Mouse (Mus musculus) cerebellum, adult 2 months (tissue): ENCODE data around the gene Chst8. TPM values are rescaled to one million over a fixed set of nuclear protein-coding genes. Genes with fewer than 3 reads are reported as not detected.
A peak's percentile ranks its signal among the peaks of the same experiment; 100 is the strongest.

Source experiments
- DNase-seq, 2 experiments: peaks; one replicate each; pipeline ENCODE4 v3.0.0; 2021
- H3K27ac ChIP-seq: fragments of 200-500 bp; 2 replicates; pipeline ENCODE4 v1.5.1; 2012; ENCODE audit warnings: low read length, control low read depth, inconsistent platforms; ENCODE audit not compliant: insufficient read depth
- H3K27me3 ChIP-seq: fragments of 200-500 bp; 2 replicates; pipeline ENCODE4 v1.6.1; 2012; ENCODE audit warnings: inconsistent platforms, mild to moderate bottlenecking, low read length, moderate library complexity; ENCODE audit not compliant: control insufficient read depth, insufficient read depth
- H3K4me1 ChIP-seq: fragments of 200-500 bp; 2 replicates; pipeline ENCODE4 v1.6.1; 2011; ENCODE audit warnings: low read length; ENCODE audit not compliant: control insufficient read depth, insufficient read depth
- H3K4me3 ChIP-seq: fragments of 200-500 bp; replicated peaks from 2 replicates; pipeline ENCODE3; 2011; ENCODE audit warnings: mild to moderate bottlenecking, low read depth, low read length, control low read depth; ENCODE audit not compliant: insufficient read depth
- CTCF ChIP-seq: fragments of 200-500 bp; IDR thresholded peaks from 2 replicates; pipeline ENCODE4 v1.5.1; 2011; ENCODE audit warnings: low read depth, mild to moderate bottlenecking, control low read depth, low read length, moderate library complexity, borderline replicate concordance; ENCODE audit not compliant: insufficient read depth
- POLR2A ChIP-seq: fragments of 200-500 bp; IDR thresholded peaks from 2 replicates; pipeline ENCODE4 v1.6.1; 2011; ENCODE audit warnings: low read length, control low read depth, borderline replicate concordance; ENCODE audit not compliant: insufficient read depth
- WGBS: fragments of 180-500 bp; shearing (Covaris S2); methylation state at CpG from one replicate; pipeline ENCODE4 v1.1.7; 2018; 5-methylcytosine and 5-hydroxymethylcytosine counted together
- polyA plus RNA-seq: library from polyadenylated mRNA; depleted of rRNA; stranded (reverse); fragments of >200 nt; gene quantifications from 2 replicates; pipeline ENCODE4 v1.2.3, GENCODE M21; 2012

Chst8 gene
- polyA plus RNA-seq, 1 experiment: 30.1 TPM

DNA sequence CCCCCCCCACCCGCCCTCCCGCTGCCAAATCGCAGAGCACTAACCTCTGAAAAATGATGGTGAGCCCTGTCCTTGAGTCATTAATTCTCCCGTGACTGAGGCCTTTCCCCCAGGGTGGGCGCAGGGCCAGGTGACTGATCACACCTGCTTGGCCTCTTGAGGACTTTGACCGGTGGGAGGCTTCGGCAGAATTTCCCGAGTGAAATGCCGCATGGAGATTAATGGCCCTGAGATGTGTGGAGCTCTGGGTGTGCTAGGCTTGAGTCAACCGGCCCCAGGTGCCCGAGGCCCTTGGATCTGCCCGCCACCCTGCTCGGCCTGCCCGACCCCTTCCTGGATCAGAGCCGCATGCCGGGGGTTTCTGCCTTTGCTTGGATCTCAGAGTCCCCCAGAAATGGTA lies 144.6 kb downstream of the Chst8 start:
- 80% methylated on average over 16 of the region's 16 CpGs for WGBS
- Histone ChIP-seq H3K27ac (no peak overlapping the region), H3K4me1 (no peaks in the 10 kb centered on the region), H3K4me3 (no peak overlapping the region), H3K27me3 (no peaks in the 10 kb centered on the region)
- TF ChIP-seq CTCF (no peak), POLR2A (no peak)
- DNase-seq: no peak

DNA sequence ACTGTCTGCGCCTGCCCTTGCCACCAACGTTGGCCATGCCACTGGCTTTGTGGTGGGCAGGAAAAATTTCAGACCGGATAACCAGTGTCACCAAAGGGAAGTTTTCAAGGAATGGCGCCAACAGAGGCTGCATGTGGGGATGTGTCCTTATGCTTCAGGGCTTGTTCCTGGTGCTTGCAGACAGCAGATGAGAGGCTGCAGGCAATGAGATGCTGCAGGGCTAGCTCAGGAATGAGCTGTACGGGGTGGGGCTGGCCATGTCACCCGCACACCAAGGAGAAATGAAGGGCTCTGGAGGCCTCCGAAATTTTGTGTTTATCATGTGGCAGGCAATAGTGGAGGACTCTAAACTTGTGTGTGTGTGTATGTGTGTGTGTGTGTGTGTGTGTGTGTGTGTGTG lies 149.4 kb downstream of the Chst8 start:
- Histone ChIP-seq H3K27ac (no peak overlapping the region), H3K27me3 (no peaks in the 10 kb centered on the region), H3K4me3 (no peak overlapping the region), H3K4me1 (no peaks in the 10 kb centered on the region)
- WGBS: 48% methylated on average over 7 of the region's 7 CpGs
- TF ChIP-seq POLR2A (no peak), CTCF (no peak)
- no peak for DNase-seq

DNA sequence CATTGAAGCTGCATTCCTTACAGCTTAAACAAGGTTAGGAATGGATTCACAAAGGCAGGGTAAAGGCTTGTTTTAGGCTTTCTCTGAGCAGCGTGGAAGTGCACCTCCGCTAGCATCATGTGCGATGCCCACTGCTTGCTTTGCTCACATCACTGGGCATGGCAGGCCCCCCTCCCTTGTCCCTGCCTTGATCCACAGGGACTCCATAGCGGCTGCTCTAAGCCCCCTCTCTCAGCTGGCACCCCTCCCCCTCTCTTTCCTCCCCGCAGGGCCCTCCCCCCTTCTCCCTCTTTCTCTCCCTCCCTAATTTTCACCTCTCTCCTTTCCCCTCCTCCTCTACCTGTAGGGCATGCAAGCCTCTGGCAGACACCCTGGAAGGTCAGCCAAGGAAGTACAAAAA lies 150.3 kb downstream of the Chst8 start:
- no peak overlapping the region for H3K4me3 ChIP-seq
- H3K4me1 ChIP-seq: no peaks in the 10 kb centered on the region
- no peak for DNase-seq
- TF ChIP-seq POLR2A: no peak
- TF ChIP-seq CTCF: no peak
- WGBS: 42% methylated on average over 5 of the region's 5 CpGs
- H3K27me3 ChIP-seq: no peaks in the 10 kb centered on the region
- H3K27ac ChIP-seq: no peak overlapping the region

DNA sequence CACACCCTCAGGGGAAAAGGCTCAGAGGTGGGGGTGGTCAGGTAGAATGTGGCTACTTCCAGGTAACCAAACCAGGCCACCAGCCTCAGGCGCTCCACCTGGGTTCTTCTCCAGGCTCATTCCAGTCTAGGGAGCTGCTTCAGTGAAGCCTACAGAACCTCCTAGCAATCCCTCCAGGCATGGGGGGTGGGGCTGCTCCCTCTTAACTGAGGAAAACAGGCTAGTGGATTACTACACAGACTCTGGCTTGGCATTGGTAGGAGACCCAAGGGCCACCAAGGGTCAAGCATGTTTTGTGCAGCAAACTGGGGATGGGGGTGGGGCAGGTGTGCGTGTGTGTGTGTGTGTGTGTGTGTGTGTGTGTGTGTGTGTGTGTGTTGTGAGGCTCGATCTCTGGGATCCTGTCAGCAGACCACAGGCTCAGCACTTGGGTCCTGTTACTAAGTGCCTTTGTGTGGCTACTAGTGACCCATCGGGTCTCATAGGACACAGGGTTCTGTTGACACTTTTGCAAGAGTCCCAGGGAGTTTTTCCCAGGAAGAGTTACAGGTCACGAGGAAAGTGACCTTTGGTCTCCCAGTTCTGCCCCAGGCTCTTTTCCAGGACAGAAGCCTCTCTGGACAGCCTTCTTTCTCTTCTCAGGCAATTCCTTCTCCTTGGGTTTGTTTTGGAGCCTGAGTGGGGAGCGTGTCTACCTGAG lies 153.0 kb downstream of the Chst8 start:
- H3K4me1 ChIP-seq: no peaks in the 10 kb centered on the region
- no peak overlapping the region for H3K27ac ChIP-seq
- TF ChIP-seq CTCF (no peak), POLR2A (no peak)
- DNase-seq: no peak
- H3K27me3 ChIP-seq: no peaks in the 10 kb centered on the region
- H3K4me3 ChIP-seq: no peak overlapping the region
- 76% methylated on average over 6 of the region's 6 CpGs for WGBS

DNA sequence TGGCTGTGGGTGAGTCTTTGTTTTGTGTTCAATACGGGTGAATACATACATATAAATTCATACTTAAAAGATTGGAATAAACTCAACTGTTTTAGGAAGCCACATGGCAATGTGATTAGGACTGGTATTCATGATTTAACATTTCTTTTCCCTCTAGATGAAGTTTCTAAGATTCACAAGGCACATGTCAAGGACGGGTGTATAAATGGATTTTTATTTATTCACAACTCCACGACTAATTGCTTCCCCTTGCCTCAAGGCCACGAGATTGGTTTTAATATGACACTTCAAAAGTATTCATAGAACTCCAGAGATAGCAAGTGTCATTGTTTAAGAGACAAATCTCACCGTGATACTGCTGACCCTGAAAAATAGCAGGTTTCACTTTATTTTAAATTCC lies 155.9 kb downstream of the Chst8 start, which contains the start of gene Kctd15:
Gene Kctd15, minus strand, starts transcription at position 101 of the 400 bp plus-strand sequence.
- H3K4me3 ChIP-seq: peak within 1 kb of the TSS; percentile 93
- H3K27ac ChIP-seq: no peak within 1 kb of the TSS
- no peaks in the 10 kb centered on the region for H3K4me1 ChIP-seq
- H3K27me3 ChIP-seq: no peaks in the 10 kb centered on the region
- DNase-seq: no peak
- 79% methylated on average over 5 of the region's 5 CpGs for WGBS
- TF ChIP-seq POLR2A (no peak), CTCF (no peak)

DNA sequence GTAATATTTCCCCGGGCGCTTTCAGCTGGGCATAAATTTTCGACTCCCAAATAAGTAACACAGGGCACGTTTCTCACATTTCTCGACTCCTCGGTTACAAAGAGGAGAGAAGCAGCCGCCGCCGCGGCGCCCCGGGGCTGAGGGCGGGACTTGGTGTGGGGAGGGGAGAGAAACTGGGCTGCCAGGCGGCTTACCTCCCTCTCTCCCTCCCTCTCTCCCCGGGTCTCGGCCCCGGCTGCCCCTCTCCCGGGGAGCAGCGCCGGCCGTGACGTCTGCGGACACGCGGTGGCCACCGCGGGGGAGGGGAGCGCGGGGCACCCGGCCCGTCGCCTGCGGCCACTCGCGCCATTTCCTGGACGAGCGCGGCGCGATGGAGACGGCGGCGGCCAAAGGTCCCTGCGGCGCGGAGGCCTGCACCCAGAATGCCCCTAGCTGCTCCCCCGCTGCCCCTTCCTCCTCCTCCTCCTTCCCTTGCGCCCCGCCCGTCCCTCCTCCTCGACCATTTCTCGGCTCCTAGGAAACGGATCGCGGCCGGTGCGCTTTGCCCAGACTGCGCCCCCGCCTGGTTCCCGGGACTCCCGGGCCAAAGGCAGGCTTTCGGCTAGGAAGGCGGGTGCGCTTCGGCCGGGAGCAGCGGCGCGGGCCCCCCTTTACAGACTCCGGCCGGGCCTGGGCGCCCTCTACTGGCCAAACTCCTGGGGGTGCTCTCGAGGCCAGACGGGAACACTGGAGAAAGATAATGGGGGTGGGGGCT lies 157.2 kb downstream of the Chst8 start:
- peak; percentile 93 to 94 for DNase-seq
- no peaks in the 10 kb centered on the region for H3K27me3 ChIP-seq

DNA sequence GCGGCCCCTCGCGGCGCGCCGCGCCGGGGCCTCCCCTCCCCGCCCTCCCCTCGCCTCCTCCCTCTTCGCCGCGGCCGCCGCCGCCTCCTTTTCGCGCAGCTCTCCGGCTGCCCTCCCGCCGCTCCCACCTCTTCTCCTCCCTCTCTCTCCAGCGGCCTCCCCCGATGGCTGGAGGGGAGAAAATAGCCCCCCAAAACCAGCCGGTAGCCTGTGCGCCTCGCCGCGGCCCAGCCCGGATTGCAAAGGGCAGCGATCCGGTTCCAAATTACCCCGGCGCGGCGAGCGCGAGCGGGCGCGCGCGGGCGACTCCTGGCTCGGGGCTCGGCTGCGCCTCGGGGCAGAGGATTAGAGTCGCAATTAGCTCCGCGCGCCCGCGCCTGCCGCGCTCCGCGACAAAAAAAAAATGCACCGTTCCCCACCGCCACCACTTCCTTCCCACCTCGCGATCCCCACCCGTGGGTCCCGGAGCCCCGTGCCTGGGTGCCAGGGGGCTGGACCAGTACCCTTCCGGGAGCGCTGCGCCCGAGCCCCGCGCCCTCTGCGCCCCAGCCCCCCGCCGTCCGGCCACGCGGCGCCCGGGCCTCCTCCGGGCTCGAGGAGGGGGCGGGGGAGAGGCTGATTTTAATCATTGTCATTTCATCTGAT lies 157.9 kb downstream of the Chst8 start:
- H3K4me3 ChIP-seq: peak overlapping the region; percentile 93
- peak; percentile 74 to 81 for DNase-seq
- no peak for TF ChIP-seq CTCF
- TF ChIP-seq POLR2A: no peak
- H3K4me1 ChIP-seq: no peaks in the 10 kb centered on the region
- no peaks in the 10 kb centered on the region for H3K27me3 ChIP-seq
- peak overlapping the region; percentile 87 for H3K27ac ChIP-seq
- WGBS: under 1% methylated on average over 63 of the region's 81 CpGs

More for the DNA sequence above, 157.2 kb downstream of the Chst8 start:
- Histone ChIP-seq H3K4me1 (no peaks in the 10 kb centered on the region), H3K4me3 (peak overlapping the region; percentile 93), H3K27ac (peak overlapping the region; percentile 87)
- TF ChIP-seq CTCF (peak; percentile 48), POLR2A (peak; percentile 31; the same call in 1 of the 2 replicates)
- WGBS: under 1% methylated on average over 60 of the region's 74 CpGs
